Mouse (Mus musculus) left cerebral cortex, postnatal 25 days (tissue): Measurements from ENCODE around the gene Heyl. TPM values are rescaled to one million over a fixed set of nuclear protein-coding genes. Genes with fewer than 3 reads are reported as not detected.

ENCODE experiments used
- DNase-seq, 2 experiments: peaks; one replicate each; pipeline ENCODE4 v3.0.0; 2022; ENCODE audit warnings: low spot score in 2 of 2, mixed read lengths in 1 of 2
- intact Hi-C: fragments of 180-260 bp; cut with DNase I; formaldehyde crosslinking; loops from one replicate; pipeline ENCODE4 v1.15.1; 2025
- total RNA-seq, 2 experiments: library from RNA; stranded (reverse); gene quantifications; 2 replicates each; pipeline ENCODE4 v1.2.3; 2021

The Heyl gene
- total RNA-seq, 2 experiments from 2014 or later: 4.2 to 5.8 TPM

GRCm38 (mm10) chr4:123228270-123228669, 5.1 kb upstream of the Heyl start:
- intact Hi-C loops: no loop called here
- DNase-seq: no peak

GRCm38 (mm10) chr4:123229166-123229565, 4.2 kb upstream of the Heyl start:
- no peak for DNase-seq
- intact Hi-C loops: no loop called here

GRCm38 (mm10) chr4:123232841-123233240, 515 bp upstream of the Heyl start:
- intact Hi-C loops: no loop called here
- DNase-seq: no peak

GRCm38 (mm10) chr4:123235835-123236430, 2.6 kb downstream of the Heyl start:
- no peak for DNase-seq
- intact Hi-C loops: no loop called here

- intact Hi-C loops: no loop called here
Measured at GRCm38 (mm10) chr4:123236431-123237031, 3.2 kb downstream of the Heyl start.

GRCm38 (mm10) chr4:123237386-123238266, 4.3 kb downstream of the Heyl start:
- no peak for DNase-seq
- intact Hi-C loops: no loop called here

More at GRCm38 (mm10) chr4:123236431-123237031, 3.2 kb downstream of the Heyl start:
- DNase-seq: no peak

- no peak for DNase-seq
- intact Hi-C loops: no loop called here
Measured at GRCm38 (mm10) chr4:123239361-123240203, 6.2 kb downstream of the Heyl start.

DNA sequence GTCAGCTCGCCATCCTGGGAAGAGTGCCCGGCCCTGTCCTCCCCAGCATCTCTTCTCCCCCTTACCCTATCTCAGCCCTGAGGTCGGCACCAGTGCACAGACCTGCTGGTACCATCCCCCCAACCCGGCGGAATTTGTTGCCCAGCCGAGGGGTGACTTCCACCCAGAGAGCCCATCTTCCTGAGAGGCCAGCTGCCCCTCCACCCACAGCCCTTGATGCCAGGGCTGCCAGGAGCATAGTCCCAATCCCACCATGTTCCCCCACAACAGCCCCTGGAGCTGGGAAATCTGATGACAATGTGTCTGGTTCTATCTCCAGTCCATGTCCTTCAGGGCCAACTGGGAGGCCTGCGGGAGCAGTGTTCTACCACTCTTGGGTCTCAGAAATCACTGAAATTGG, 12.9 kb downstream of the Heyl start:
- intact Hi-C loops: no loop called here
- DNase-seq: no peak

GRCm38 (mm10) chr4:123246651-123247050, 13.3 kb downstream of the Heyl start:
- intact Hi-C loops: no loop called here
- DNase-seq: no peak

DNA sequence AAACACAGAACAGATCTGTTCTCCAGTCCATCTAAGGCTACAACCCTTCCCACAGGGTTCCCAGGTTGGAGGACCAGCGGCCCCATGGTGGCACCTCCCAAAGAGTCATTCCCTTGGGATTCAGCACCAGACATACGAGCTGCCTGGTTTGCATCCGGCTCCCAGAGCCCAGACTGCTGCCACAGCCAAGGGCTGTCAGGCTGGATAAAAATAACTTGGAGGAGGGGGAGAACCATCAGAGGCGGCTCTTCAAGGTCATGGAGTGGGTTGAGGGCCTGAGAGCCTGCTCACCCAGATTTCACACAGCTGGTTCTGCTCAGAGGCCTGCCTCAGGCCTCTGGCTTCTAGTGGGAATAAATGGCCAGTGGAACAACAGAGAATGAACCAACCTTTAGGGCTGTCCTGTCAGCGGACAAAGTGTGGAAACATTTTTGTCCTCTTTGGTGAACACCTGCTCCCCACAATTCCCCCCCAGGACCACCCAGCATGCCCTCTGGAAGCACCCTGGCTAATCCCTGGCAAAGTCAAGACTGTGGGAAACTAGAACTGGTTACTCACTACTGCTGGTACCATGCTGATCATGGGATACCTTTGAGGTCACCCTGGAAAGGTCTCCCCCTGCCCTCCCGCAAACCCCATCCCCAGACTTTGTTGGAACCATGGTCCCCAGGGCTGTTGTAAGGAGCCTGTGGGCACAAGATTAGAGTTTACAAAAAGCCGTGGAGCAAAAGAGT, 14.0 kb downstream of the Heyl start:
- DNase-seq: no peak
- intact Hi-C loops: no loop called here

DNA sequence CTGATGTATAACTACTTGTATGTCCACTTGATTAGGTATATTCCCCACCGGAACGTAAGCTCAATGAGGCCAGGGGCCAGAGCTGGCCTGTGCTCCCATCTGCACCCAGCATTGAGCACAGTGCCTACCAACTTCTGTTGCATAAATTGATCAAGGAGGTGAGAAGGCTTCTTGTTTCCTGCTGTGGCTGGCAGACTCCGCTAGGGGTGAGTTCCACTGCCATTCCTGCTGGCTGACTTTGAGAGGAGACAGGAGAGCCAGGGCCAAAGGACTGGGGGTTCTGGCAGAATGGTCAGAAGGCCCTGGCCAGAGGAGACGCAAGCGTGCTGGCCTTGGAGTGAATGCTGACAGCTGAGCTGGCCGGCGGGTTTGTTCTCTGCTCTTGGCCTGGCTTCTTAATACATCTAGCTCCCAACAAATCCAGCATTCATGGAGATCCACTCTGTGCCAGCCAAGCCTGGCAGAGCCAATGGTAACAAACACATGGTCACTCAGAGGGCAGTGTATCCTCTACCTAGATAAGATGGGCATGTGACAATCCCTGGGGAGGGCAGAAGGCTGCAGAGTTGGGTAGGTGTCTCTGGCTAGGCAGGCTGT, 15.7 kb downstream of the Heyl start:
- DNase-seq: peak; percentile 58 to 75
- intact Hi-C loops: no loop called here

- intact Hi-C loops: no loop called here
- no peak for DNase-seq
Measured at GRCm38 (mm10) chr4:123252214-123252613, 18.9 kb downstream of the Heyl start.

DNA sequence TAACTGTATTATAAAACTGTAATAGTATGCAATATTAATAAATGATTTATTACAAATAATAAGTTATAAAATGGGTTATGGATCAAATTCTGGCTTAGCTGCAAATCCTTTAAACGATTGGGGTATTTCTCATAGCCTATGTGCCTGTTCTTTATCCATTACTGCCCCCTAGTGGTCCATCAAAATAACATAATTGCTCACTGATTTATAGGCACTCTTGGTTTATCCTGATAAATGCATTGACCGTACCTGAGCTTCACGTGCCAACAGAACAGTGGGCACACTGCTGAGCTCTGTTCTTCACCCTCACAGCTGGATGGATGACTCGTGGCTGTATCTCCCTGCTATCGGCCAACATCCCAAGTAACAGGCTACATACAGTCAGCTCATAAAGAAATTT, 21.3 kb downstream of the Heyl start:
- intact Hi-C loops: loop anchor here (1.0 to 2.0 kb wide), 2 partner anchors 35 to 100 kb away; no protein-coding TSS in a partner anchor
- DNase-seq: peak in 1 of 2 experiments; percentile 64

DNA sequence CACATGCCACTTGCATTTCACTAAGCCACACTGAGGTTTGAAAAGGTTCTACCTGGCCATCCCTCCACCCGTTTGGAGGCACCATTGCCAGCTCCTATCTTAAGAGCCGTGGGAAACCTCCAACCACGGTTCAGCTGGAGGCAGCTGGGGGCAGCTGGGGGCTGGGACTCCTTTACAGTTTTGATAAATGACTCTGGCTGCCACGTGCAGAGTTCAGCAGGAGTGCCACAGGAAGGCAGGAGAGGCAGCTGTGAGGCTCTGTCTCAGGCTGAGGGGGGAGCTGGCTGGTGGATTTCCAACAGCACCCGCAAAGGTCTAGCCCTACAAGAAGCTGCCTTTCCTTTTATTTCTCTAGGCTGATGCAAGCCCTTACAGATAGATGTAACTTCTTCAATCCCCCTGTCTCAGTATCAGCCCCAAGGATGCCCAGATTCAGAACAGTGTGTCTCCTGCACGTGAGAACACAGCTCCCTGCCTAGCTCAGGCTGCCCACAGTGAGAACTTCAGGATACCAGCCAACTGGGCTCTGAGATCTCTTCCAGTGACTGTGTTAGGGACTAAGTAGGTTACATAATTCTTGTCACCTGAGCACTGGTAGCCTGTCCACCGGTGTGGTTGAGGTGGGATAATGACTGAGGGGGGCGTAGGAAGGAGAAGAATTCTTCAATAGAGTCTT, 26.9 kb downstream of the Heyl start:
- intact Hi-C loops: no loop called here
- DNase-seq: no peak

DNA sequence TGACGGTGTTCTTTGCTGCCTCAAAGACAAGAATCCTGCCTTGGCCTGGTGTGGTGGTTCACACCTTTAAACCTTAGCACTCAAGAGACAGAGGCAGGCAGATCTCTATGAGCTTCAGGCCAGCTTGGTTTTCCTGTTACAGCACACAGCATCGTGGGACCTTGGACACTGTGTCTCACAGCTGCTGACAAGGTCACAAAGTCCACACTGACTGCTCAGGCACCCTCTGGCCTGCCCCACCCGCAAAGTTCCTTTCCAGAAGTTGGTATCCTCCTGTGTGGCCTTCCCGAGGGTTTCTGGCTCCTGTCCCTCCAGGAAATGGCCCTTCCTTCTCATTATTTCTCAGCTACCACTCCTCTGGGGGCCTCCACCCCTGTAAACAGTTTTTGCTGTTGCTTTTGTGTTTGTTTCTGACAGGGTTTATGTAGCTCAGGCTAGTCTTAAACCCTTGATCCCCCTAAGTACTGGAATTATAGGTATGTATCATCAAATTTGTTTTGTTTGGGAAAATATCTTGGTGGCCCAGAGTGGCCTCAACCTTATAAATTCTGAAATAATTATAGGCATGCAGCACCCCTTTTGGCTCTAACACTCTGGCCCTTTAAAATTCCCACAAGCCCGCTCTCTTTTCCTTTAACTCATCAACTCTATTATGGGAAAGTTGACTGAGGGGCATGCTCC, 28.5 kb downstream of the Heyl start, which contains the start of gene Pabpc4:
Gene Pabpc4 (plus strand): TSS at position 631 of the 681 bp plus-strand sequence.
- intact Hi-C loops: no loop called here
- no peak for DNase-seq

DNA sequence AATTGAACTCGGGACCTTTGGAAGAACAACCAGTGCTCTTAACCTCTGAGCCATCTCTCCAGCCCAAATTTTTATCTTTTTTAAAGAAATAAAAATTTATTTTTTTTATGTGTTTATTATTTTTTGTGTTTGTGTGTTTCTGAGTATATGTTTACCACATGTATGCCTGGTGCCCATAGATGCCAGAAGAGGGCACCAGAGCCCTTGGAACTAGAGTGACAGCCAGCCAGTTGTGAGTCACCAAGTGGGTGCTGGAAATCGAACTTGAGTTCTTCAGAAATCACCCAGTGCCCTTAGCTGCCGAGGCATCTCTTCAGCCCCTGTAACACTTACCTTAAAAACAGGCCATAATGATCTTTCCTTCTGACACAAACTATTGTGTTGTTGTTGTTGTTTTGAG, 37.7 kb downstream of the Heyl start:
- intact Hi-C loops: no loop called here
- no peak for DNase-seq

GRCm38 (mm10) chr4:123280117-123280516, 46.8 kb downstream of the Heyl start:
- intact Hi-C loops: no loop called here
- DNase-seq: no peak

DNA sequence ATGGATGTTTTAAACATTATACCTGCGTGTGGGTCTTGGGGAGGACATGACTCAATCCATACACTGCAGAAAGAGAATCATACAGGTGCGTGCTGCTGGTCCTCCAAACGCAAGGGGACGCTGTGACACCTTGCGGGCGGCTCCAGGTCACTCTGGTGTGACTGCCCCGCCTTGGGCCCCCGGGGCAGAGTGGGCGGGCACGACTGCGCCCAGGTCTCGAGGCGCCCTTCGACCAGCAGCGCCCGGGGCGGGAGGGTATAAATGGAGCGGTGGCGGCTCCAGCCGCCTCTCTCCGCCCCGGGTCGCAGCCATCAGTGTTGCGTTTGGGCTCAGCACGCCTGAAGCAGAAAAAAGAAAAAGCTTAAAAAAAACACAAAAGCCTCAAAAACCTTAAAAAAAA, 49.1 kb downstream of the Heyl start:
- DNase-seq: peak; percentile 85 to 89
- intact Hi-C loops: no loop called here
